ENCODE assay signal across 9 mouse cellular contexts in the genomic region with DNA sequence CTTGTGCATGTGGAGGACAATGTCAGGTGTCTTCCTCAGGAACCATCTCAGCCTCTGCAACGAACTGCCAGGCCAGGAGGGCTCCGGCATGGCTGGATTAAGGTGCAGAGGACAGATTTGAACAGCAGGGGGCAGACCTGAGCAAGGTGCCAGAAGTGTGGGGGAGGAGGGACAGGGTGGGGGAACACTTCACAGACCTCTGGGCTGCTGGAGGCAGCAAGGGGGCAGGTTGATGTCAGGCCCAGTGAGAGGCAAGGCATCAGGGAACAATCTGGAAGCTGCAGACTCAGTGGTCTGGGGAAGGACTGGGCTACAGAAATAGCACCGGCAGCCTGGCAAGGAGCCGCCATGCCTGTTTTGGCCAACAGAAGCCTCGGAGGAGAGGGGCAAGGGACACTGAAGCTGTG. TPM values are rescaled to one million over a fixed set of nuclear protein-coding genes. Genes with fewer than 3 reads are reported as not detected.
A peak's percentile ranks its signal among the peaks of the same experiment; 100 is the strongest.
DNase-seq lines count a peak whose midpoint lies in the region; ATAC-seq and TF ChIP-seq lines count a peak whose summit lies in the region.
"Had no signal": no experiment of that assay in that cellular context is flagged by ENCODE, and none has a peak within 500 bp of the region (broad histone marks: within the 10 kb centered on the region; RNA-seq: fewer than 3 reads in every experiment).

No protein-coding gene starts in this region.

- in situ Hi-C loops in ES-E14 (cut with MboI; ENCODE audit: low sequenced_read_pairs in 2 of 2, unreplicated experiment in 2 of 2): loop anchor here in 1 of 2 experiments (25.0 kb wide), 1 partner anchor 225 kb away; no protein-coding TSS in a partner anchor

- 0 out of 2 replicates have a peak overlapping the region, but pooled peaks have one; percentile 0 for H3K4me3 ChIP-seq in forebrain, embryonic 10.5 days
- H3K4me3 ChIP-seq in forebrain, embryonic 12.5 days (replicated peaks): no peak overlapping the region
- peak overlapping the region in 1 of 2 experiments; percentile 31; a peak in 2 of 4 replicates for H3K4me3 ChIP-seq in ES-E14 (ENCODE audit: insufficient read depth in 1 of 2, low read depth in 1 of 2, low read length in 2 of 2, poor library complexity in 1 of 2, severe bottlenecking in 1 of 2)
- H3K4me3 ChIP-seq: lung, embryonic 15.5 days had no signal

- no peak for ATAC-seq in forebrain, embryonic 12.5 days (ENCODE audit: low FRiP score)
- ATAC-seq in megakaryocyte, adult 5-6 weeks (ENCODE audit: poor library complexity, severe bottlenecking): peak; percentile 95

- WGBS in forebrain, embryonic 10.5 days: 47% methylated on average over 5 of the region's 5 CpGs
- 47% methylated on average over 5 of the region's 5 CpGs for WGBS in forebrain, embryonic 12.5 days

- H3K9me3 ChIP-seq in forebrain, embryonic 10.5 days: no peaks in the 10 kb centered on the region
- no peaks in the 10 kb centered on the region for H3K9me3 ChIP-seq in forebrain, embryonic 12.5 days
- no peaks in the 10 kb centered on the region for H3K9me3 ChIP-seq in ES-E14 (ENCODE audit: control insufficient read depth, insufficient read depth, low read depth, low read length)
- H3K9me3 ChIP-seq: lung, embryonic 15.5 days had no signal

- intact Hi-C loops in gastrocnemius, postnatal 36 days (cut with DNase I): no loop called here

- no peaks in the 10 kb centered on the region for H3K36me3 ChIP-seq in forebrain, embryonic 10.5 days (replicated peaks)
- H3K36me3 ChIP-seq in forebrain, embryonic 12.5 days (replicated peaks): no peaks in the 10 kb centered on the region
- H3K36me3 ChIP-seq in ES-E14 (ENCODE audit: control insufficient read depth, insufficient read depth, low read length, poor library complexity, severe bottlenecking): no peaks in the 10 kb centered on the region
- H3K36me3 ChIP-seq: lung, embryonic 15.5 days had no signal

- peaks cover 25% of the 10 kb centered on the region for H3K4me1 ChIP-seq in forebrain, embryonic 10.5 days
- H3K4me1 ChIP-seq in forebrain, embryonic 12.5 days: no peaks in the 10 kb centered on the region
- H3K4me1 ChIP-seq in ES-E14 (ENCODE audit: control insufficient read depth in 2 of 2, insufficient read depth in 2 of 2, low read length in 2 of 2, poor library complexity in 1 of 2): peaks cover 0 to 3% of the 10 kb centered on the region in 2 experiments; a peak in 2 of 4 replicates

- no peak overlapping the region for H3K4me2 ChIP-seq in forebrain, embryonic 12.5 days
- H3K4me2 ChIP-seq: lung, embryonic 15.5 days had no signal

- no peak overlapping the region for H3K27ac ChIP-seq in forebrain, embryonic 10.5 days
- no peak overlapping the region for H3K27ac ChIP-seq in forebrain, embryonic 12.5 days
- H3K27ac ChIP-seq in ES-E14 (ENCODE audit: insufficient read depth, low read depth, low read length, poor library complexity, severe bottlenecking): no peak overlapping the region
- H3K27ac ChIP-seq: lung, embryonic 15.5 days had no signal

- 0 out of 2 replicates have a peak, but pooled peaks cover 6% of the 10 kb centered on the region for H3K27me3 ChIP-seq in forebrain, embryonic 10.5 days (ENCODE audit: poor library complexity, severe bottlenecking)
- H3K27me3 ChIP-seq in forebrain, embryonic 12.5 days: no peaks in the 10 kb centered on the region
- H3K27me3 ChIP-seq: lung, embryonic 15.5 days had no signal

- no peak overlapping the region for H3K9ac ChIP-seq in forebrain, embryonic 12.5 days
- H3K9ac ChIP-seq in ES-E14 (ENCODE audit: insufficient read depth, low read depth, low read length, poor library complexity, severe bottlenecking): peak overlapping the region; percentile 10; the same call in 1 of the 2 replicates
- H3K9ac ChIP-seq: lung, embryonic 15.5 days had no signal

- peak; percentile 74 for DNase-seq in forebrain, embryonic 10.5 days (ENCODE audit: extremely low spot score, low spot score)
- peak; percentile 56 for DNase-seq in ES-E14 (ENCODE audit: low read depth, low spot score)
- peak; percentile 56 to 65 for DNase-seq in cerebellum, adult 18-20 months
- peak; percentile 25 to 51 for DNase-seq in gastrocnemius, postnatal 36 days
- DNase-seq in kidney, postnatal 36 days: peak; percentile 30 to 73
- DNase-seq in spleen, postnatal 10 days (ENCODE audit: low spot score in 2 of 2): peak; percentile 50 to 73

TF ChIP-seq in ES-E14, 5 proteins besides CTCF, POLR2A, EP300 and RAD21:
- TF ChIP-seq CHD2 (IDR thresholded peaks at IDR 0.05; ENCODE audit: low read depth, low read length): peak; percentile 39; the same call in 1 of the 2 replicates
- TF ChIP-seq ZNF384 (IDR thresholded peaks at IDR 0.05; ENCODE audit: low read depth, low read length): no peak
- TF ChIP-seq HCFC1 (IDR thresholded peaks at IDR 0.05; ENCODE audit: borderline replicate concordance, insufficient read depth, low read length): no peak

RNA-seq across cellular contexts. Expression of a gene that starts 57.6 kb away (rescaled TPM):
- not detected in 2 replicates for polyA plus RNA-seq in forebrain, embryonic 10.5 days (2016; fragmentation: Nextera tagmentation; extraction: Ambion mirVana)
- not detected in 2 replicates for polyA plus RNA-seq in forebrain, embryonic 12.5 days (2016; fragmentation: Nextera tagmentation; extraction: Ambion mirVana)
- total RNA-seq in ES-E14 (2012; rRNA removed): not detected in 2 replicates
- not detected for total RNA-seq in gastrocnemius, postnatal 36 days (2021)
- not detected in 2 replicates for total RNA-seq in megakaryocyte, adult 5-6 weeks (2015)
- total RNA-seq in megakaryocyte, adult 5-6 weeks (2017): not detected in 2 replicates
- polyA plus RNA-seq: lung, embryonic 15.5 days had no signal
